Mouse (Mus musculus) neural tube, embryonic 14.5 days (tissue): ENCODE results near the gene Atg5. TPM values are rescaled to one million over a fixed set of nuclear protein-coding genes. Genes with fewer than 3 reads are reported as not detected.

Source experiments
- ATAC-seq: fragments of 200-750 bp; cut with Nextera tagmentation; 2 replicates; pipeline ENCODE4 v1.8.0; 2017; ENCODE audit warnings: low read depth, mild to moderate bottlenecking, moderate TSS enrichment, moderate library complexity
- H3K27ac ChIP-seq: fragments of 300-500 bp; sonication (generic); 2 replicates; pipeline ENCODE4 v1.5.1; 2014; ENCODE audit warnings: low read depth, mild to moderate bottlenecking, control low read depth, low read length, moderate library complexity, mixed read lengths
- H3K27me3 ChIP-seq: fragments of 300-500 bp; sonication (generic); 2 replicates; pipeline ENCODE4 v1.6.1; 2014; ENCODE audit warnings: low read length; ENCODE audit not compliant: control insufficient read depth, insufficient read depth
- H3K36me3 ChIP-seq: fragments of 300-500 bp; sonication (generic); 2 replicates; pipeline ENCODE4 v1.6.1; 2014; ENCODE audit warnings: low read length, mixed read lengths; ENCODE audit not compliant: control insufficient read depth, insufficient read depth
- H3K4me1 ChIP-seq: fragments of 300-500 bp; sonication (generic); 2 replicates; pipeline ENCODE4 v1.6.1; 2014; ENCODE audit warnings: low read length; ENCODE audit not compliant: control insufficient read depth, insufficient read depth
- H3K4me2 ChIP-seq: fragments of 300-500 bp; sonication (generic); 2 replicates; pipeline ENCODE4 v1.6.1; 2014; ENCODE audit warnings: mild to moderate bottlenecking, low read depth, low read length, control low read depth
- H3K4me3 ChIP-seq: fragments of 300-500 bp; sonication (generic); 2 replicates; pipeline ENCODE4 v1.5.1; 2014; ENCODE audit warnings: low read depth, low read length, control low read depth, mixed read lengths
- H3K9ac ChIP-seq: fragments of 300-500 bp; sonication (generic); replicated peaks from 2 replicates; pipeline ENCODE4 v1.6.1; 2014; ENCODE audit warnings: low read depth, mild to moderate bottlenecking, control low read depth, low read length, mixed read lengths
- H3K9me3 ChIP-seq: fragments of 300-500 bp; sonication (generic); 2 replicates; pipeline ENCODE4 v1.6.1; 2016; ENCODE audit warnings: low read length; ENCODE audit not compliant: control insufficient read depth
- WGBS: fragments of 180-500 bp; shearing (Covaris S2); extraction: QIAGEN DNeasy Blood & Tissue Kit; methylation state at CpG from one replicate; pipeline ENCODE4 v1.1.7; 2014; 5-methylcytosine and 5-hydroxymethylcytosine counted together
- polyA plus RNA-seq: library from polyadenylated mRNA; unstranded; fragments of >200 nt; fragmentation: Nextera tagmentation; extraction: Ambion mirVana; gene quantifications from 2 replicates; pipeline ENCODE4 v1.2.1, GENCODE M21; 2014

Atg5 gene
- polyA plus RNA-seq, 1 experiment from 2014 or later, result 48.7 TPM

DNA sequence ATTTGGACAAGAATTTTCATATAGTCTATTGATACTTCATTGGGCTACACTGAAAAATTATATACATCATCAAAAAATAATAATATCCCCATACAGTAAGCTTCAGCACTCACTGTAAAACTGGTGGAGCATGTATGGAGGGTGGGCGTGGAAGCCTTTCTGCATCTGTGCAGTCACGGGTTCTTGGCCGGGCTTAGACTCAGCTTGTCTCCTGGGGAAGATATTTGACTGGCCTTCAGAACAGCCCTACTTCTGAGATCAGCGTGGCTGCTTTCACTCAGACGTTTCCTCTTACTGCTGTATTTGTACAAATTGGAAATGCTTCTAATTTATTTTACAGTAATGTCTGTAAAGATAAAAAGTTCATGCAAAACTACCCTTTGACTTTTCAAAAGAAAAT lies 71.2 kb downstream of the Atg5 start:
- no peak for ATAC-seq
- Histone ChIP-seq H3K9me3 (no peaks in the 10 kb centered on the region), H3K36me3 (no peaks in the 10 kb centered on the region), H3K9ac (no peak overlapping the region), H3K4me2 (no peak overlapping the region), H3K27me3 (no peaks in the 10 kb centered on the region), H3K4me1 (no peaks in the 10 kb centered on the region), H3K27ac (no peak overlapping the region), H3K4me3 (no peak overlapping the region)
- 72% methylated on average over 5 of the region's 5 CpGs for WGBS

DNA sequence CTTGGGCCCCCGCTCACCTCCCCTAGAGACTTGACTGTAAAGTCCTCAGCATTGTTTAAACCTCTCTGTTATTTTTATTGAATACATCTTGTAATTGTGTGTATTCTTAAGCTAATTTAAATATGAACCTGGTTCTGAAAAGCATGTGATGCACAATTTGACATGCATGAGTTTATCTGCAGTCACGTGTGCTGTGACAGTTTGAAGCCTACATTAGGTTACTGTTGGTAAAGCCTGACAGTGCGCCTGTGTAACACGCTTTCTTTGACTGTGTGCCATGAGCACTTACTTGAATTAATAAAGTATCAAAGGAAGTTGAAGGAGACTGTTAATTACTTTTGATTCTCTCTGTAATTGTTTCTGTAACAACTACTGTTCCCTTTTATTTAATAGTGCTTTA lies 72.8 kb downstream of the Atg5 start:
- Histone ChIP-seq H3K9me3 (no peaks in the 10 kb centered on the region), H3K36me3 (no peaks in the 10 kb centered on the region), H3K4me2 (no peak overlapping the region), H3K4me3 (no peak overlapping the region), H3K4me1 (no peaks in the 10 kb centered on the region), H3K27ac (no peak overlapping the region), H3K9ac (no peak overlapping the region), H3K27me3 (no peaks in the 10 kb centered on the region)
- WGBS, result 64% methylated on average over 4 of the region's 4 CpGs
- no peak for ATAC-seq

DNA sequence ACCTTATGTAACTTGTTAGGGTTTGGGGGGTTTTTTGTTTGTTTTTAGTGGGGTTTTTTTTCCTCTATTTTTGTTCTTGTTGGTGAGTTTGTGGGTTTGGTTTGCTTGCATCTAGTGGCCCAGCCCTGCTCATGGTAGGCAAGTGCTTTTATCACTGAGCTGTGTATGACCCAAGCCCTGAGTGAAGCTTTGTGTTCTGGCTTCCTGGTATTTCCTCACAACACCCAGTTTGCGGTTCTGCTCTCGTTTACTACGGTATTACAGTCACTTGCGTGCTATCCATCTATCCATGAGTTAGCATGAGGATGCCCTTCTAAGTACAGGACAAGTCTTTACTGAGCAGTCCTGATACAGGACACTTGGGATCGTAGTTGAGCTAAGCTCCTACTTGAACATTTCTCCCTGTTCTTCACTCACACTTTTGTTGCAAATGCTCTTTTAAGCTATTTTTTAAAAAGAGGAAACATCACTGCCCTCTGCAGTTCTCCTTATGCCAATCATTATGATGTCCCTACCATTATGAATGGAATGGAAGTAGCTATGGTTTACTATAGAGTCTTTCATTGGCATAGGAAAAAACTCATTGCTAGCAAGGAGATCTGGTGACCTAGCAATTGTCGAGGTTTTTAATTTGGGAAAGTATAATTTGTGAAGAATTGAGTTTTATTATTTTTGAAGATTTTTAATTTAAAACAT lies 73.8 kb downstream of the Atg5 start:
- Histone ChIP-seq H3K27me3 (no peaks in the 10 kb centered on the region), H3K4me1 (no peaks in the 10 kb centered on the region), H3K4me3 (no peak overlapping the region), H3K36me3 (no peaks in the 10 kb centered on the region), H3K4me2 (no peak overlapping the region), H3K27ac (no peak overlapping the region), H3K9me3 (no peaks in the 10 kb centered on the region), H3K9ac (no peak overlapping the region)
- 97% methylated on average over 6 of the region's 6 CpGs for WGBS
- ATAC-seq, result no peak

DNA sequence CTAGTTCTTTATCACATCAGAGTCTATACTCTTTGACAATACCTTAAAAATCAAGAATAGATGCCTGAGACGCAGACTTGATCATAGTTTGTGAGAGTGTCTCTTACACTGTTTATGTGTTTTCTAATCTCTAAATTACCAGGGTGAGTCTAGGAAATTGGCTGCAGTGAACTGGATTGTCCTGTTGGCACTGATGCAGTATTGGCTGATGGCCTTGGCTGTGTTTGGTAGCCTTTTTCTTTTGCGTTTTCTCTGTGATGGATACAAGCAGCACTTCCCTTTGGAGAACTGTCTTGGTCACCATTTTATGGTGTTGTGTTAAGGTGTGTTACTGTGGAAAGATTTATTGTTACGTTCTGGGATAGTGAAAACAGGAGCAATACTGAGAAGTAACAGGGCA lies 75.2 kb downstream of the Atg5 start:
- Histone ChIP-seq H3K4me3 (no peak overlapping the region), H3K4me1 (0 out of 2 replicates have a peak, but pooled peaks cover 1% of the 10 kb centered on the region), H3K9me3 (no peaks in the 10 kb centered on the region), H3K4me2 (no peak overlapping the region), H3K36me3 (no peaks in the 10 kb centered on the region), H3K9ac (no peak overlapping the region), H3K27me3 (no peaks in the 10 kb centered on the region), H3K27ac (no peak overlapping the region)
- 92% methylated on average over 3 of the region's 3 CpGs for WGBS
- ATAC-seq, result no peak

DNA sequence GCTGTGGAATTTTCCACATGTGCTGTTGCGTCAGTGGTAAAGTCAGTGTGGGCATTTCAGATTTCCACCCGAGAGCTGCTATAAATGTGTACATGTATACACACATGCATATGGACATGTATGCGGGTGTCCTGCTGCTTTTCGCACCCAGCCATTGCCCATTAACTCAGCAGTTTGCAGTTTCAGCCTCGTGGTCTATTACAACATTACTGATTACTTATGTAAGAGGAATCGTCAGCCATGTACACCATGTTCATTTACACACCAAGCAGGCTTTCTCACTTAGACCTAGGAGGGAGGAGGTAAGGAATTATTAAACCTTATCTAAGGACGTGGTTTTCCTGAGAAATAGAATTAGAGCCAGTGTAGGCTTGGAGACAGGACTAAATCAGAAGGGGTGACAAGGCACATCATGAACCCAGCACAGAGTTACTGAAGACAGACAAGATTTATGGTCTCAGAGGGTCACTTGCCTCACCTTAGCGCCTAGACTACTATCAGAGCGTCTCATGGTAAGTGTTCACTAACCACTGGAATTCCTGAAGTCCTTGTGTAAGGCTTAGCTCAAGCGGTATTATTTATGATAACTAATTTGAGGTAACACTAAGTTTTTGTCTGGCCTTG lies 79.5 kb downstream of the Atg5 start:
- H3K9me3 ChIP-seq, result no peaks in the 10 kb centered on the region
- no peak for ATAC-seq
- no peaks in the 10 kb centered on the region for H3K27me3 ChIP-seq
- no peak overlapping the region for H3K27ac ChIP-seq
- 0 out of 2 replicates have a peak, but pooled peaks cover 5% of the 10 kb centered on the region for H3K4me1 ChIP-seq
- H3K36me3 ChIP-seq, result no peaks in the 10 kb centered on the region
- H3K9ac ChIP-seq, result no peak overlapping the region
- H3K4me2 ChIP-seq, result no peak overlapping the region
- no peak overlapping the region for H3K4me3 ChIP-seq
- WGBS, result 74% methylated on average over 10 of the region's 10 CpGs

DNA sequence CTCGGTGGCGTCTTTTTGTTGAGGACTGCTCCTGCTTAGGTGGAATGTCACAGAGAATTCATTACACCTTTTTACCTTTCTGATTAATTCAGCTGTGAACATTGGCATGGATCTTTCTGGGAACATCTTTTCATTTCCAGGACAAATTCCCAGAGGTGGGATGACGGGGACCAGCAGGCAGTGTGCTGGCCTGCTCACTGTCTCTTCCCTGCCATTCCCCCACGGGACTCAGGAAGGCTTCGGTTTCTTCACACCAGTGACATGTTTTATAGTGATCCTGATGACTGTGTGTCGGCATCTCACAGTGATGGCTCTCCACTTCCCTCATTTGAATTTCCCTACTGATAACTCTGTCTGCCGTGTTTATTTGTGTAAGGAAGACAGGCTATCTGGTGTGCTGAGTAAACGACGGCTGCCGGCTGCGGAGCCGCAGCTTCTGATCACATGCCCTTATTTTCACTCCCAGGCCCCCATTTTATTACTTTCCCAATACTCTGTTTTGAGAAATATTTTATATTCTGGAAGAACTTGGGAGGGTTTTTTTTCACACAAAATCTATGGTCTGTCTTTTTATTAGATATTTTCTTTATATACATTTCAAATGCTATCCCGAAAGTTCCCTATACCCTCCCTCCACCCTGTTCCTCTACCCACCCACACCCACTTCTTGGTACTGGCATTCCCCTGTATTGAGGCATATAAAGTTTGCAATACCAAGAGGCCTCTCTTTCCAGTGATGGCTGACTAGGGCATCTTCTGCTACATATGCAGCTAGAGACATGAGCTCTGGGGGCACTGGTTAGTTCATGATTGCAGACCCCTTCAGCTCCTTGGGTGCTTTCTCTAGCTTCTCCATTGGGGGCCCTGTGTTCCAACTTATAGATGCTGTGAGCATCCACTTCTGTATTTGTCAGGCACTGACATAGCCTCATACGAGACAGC lies 80.6 kb downstream of the Atg5 start:
- 0 out of 2 replicates have a peak, but pooled peaks cover 5% of the 10 kb centered on the region for H3K4me1 ChIP-seq
- ATAC-seq, result peak; percentile 70
- H3K36me3 ChIP-seq, result no peaks in the 10 kb centered on the region
- 56% methylated on average over 14 of the region's 14 CpGs for WGBS
- H3K27me3 ChIP-seq, result no peaks in the 10 kb centered on the region
- H3K27ac ChIP-seq, result no peak overlapping the region
- H3K9me3 ChIP-seq, result no peaks in the 10 kb centered on the region
- H3K4me2 ChIP-seq, result no peak overlapping the region
- no peak overlapping the region for H3K4me3 ChIP-seq
- no peak overlapping the region for H3K9ac ChIP-seq

DNA sequence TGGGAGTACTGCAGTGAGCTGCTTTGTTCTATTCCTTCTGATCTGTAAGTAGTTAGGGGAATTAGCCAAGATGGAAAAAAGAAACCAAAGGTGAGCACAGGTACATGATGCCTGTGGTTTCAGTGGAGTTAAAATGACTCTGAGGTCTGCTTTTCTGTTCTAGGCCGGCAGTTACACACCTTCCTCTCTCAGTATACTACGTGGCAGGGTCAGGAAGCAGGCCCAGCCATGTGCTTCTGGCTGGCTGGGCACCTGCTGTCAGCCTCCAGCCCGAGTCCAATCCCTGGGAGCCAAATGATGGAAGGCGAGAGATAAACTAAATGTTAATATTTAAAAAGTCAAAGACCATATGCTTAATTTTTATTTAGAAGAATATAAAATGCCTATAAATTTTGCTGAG lies 85.3 kb downstream of the Atg5 start:
- no peak overlapping the region for H3K27ac ChIP-seq
- no peak overlapping the region for H3K4me3 ChIP-seq
- no peak overlapping the region for H3K9ac ChIP-seq
- no peaks in the 10 kb centered on the region for H3K27me3 ChIP-seq
- no peaks in the 10 kb centered on the region for H3K36me3 ChIP-seq
- H3K4me2 ChIP-seq, result no peak overlapping the region
- peaks cover 7% of the 10 kb centered on the region; the same call in 1 of the 2 replicates for H3K4me1 ChIP-seq
- no peaks in the 10 kb centered on the region for H3K9me3 ChIP-seq
- no peak for ATAC-seq
- WGBS, result 80% methylated on average over 4 of the region's 4 CpGs

DNA sequence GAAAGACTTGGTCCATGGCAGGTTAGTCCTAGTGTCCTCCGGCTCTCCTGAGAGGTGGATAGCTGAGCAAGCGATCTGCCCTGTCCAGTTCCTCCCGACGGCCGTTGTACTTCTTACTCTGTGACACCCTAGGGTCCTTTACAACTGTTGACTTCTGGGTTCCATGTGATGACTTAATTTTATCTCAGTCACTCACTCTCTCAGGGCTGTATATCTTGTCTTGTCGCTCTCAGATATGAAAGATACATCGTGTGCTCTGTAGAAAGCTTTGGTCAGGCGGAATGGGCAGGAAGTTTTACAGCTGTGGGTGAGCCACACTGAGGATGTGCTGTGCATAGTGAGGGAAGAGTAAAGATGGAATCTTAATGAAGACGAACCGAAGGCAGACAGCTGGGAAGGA lies 86.2 kb downstream of the Atg5 start:
- Histone ChIP-seq H3K4me3 (no peak overlapping the region), H3K36me3 (no peaks in the 10 kb centered on the region), H3K27ac (no peak overlapping the region), H3K9me3 (no peaks in the 10 kb centered on the region), H3K4me1 (peaks cover 4% of the 10 kb centered on the region; the same call in 1 of the 2 replicates), H3K9ac (no peak overlapping the region), H3K27me3 (no peaks in the 10 kb centered on the region), H3K4me2 (no peak overlapping the region)
- no peak for ATAC-seq
- WGBS, result 85% methylated on average over 10 of the region's 10 CpGs
